Mouse (Mus musculus): ENCODE data around the gene Hbs1l.

Hbs1l gene

DNA sequence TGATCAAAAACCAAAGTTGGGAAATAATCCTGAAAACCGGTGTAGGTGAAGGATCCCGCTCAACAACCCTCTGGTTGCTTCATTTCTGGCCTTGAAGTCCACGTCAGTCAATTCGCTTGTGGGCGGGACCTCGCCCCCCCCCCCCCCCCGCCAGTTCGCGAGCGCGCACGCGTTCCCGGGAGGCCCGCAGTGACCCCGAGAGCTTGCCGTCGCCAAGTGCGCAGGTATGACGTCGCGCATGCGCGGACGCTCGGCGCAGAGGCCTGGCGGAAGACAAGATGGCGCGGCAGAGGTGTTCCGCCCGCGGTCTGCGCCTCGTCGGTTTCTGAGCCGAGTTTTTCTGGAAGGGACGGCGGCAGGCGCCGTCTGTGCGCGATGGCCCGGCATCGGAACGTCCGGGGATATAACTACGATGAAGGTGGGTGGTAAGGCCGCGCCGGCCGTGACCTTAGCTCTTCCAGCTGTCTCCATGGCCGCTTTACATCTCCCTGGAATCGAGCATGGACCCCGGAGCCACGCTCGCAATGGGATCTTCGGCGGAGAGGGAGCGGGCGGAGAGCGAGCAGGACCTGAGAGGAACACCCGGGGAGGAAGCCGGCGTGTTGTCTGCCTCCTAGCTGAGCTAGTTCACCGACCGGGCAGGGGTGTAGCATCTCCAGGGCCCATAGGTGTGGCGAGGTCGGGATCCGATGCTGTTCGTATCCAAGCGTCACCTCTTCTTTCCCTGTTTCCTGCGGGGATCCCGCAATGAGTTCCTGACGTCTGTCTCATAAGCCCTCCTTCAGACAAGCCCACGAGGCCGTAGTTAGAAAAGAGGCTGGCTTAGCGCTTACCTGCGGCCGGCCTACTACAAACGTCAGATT, at the start of gene Hbs1l:
Hbs1l (plus strand) TSS at position 221 of the 863 bp plus-strand sequence.
- DNase-seq, result peak; percentile 96

DNA sequence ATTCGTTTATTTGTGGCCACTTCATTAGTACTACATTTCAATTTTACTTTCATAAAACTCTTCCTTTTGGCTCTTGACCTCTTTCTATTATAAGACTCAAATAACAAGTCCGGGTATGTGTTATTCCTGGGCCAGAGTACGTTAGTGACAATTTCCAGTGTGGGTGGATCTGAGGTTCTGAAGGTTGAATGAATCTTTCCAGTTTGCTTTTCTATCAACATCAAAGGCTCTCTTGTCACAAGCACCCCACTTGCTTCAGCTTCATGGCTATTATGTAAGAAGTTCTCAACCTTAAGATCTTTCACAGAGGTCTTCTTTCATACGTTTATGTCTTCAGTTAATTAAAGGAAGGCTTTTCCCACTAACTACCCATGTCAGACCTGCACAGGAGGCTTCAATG, 47.2 kb upstream of the Hbs1l start:
- no peak for DNase-seq

DNA sequence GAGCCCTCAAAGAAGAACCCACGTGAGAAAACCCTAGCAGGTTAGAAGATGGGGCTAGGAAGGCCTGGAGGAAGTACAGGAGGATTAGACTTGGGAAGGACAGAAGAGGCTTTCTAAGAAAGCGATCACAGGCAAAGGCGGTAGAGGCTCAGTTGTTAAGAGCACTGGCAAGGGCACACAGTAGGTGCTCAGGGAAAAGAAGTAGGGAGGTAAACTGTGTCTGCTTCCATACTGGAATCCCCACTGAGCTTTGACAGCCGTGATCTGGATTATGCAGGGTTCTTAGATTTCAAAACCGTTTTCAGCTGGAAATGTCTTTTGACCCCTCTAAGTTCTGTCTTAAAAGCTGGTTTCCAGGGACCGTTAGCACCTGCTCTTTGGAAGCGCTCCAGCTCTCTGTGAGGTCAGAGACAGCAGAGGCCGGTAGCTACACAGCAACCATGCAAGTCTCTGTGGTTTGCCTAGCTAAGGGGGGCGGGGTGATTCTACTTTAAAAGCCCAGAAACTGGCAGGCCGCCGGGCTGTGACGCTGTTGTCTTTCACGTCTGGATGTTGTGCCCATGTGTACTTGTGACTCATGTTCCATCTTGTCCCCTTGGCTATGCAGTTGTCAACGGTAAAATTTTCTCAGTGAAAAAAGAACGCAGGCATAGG, 43.8 kb upstream of the Hbs1l start:
- DNase-seq, result peak; percentile 26

DNA sequence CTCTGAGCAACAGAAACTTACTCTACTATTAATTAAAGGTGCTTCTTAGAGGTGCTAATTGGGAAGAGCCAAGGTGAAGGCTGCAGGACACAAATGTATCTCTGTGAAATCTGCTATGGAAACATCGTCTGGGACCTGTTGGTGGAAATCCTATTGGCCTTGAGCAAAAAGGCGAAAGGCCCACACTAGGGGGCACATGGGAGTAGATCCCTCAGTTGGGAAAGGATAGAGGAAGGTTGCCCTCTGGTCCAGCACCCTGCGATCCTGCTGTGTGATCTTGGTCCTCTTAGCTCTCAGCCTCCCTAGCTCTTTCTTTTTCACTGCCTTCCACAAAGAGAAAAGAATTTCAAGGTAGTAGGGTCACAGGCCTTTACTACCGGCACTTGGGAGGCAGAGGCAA, 43.0 kb upstream of the Hbs1l start:
- no peak for DNase-seq

DNA sequence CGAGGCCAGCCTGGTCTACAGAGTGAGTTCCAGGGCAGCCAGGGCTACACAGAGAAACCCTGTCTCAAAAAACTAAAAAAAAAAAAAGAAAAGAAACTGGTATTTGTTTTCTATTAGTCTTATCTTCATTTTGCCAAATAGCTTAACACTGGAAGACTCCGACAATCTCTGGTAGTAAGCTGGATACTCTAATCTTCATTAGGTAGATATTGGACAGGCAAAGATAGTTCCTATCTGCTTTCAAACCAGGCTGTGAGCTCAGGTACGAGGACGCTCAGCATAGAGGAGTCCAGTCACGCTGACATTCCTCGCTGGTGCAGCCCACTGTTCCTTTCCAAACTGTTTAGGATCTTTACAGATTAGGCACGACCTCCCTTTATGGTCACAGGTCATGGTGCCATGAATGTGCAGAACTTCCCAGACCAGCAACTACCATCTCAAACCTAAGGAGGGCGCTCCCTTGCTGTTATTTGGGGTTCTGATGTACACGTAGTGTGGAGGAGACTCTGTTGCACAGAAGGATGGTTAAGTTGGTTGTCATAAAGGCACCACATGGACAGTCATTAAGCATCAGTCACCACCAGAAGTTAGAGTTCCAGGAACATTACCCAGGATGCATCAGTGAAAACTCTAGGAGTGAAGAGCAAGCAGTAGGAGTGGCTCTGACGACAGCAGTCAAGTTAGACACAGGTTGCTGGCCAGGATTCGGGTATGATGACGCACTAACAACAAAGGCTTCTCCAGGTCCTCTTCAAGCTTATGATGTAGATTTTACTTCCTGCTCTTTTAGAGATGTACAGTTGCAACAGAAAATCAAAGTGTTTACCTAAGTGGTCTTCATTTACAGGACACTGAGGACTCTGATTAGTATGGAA, 41.3 kb upstream of the Hbs1l start:
- DNase-seq, result no peak

DNA sequence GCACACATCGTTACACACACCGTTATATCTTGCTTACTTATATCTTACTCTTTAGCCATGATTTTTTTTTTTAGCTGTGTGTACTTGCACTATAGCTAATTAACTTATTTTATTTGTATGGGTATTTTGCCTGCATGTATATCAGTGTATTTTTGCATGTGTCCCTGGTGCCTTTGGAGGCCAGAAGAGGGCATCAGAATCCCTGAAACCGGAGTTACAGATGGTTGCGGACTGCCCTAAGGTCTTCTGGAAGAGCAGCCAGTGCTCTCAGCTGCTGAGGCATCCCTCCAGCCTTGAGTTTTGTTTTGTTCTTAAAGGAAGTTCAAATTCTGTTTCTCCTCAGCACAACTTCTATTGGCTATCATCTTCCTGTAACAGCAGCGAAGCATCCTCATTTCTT, 38.5 kb upstream of the Hbs1l start:
- no peak for DNase-seq

DNA sequence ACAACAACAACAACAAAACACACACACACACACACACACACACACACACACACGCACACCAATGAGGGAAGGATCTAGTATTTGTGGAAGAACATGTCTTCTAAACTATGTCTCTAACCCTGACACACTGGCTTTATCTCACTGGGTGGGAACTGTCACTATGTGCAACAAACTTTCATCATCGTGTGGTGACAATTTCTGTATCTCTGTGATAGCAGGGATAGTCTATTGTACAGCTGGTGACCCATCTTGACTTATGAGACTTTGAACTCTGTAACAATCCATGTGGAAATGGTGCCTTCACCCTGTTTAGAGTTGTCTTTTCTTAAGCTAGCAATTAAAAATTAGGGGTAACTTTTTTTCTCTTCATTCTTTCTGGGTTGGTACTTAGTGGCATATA, 36.1 kb upstream of the Hbs1l start:
- no peak for DNase-seq

DNA sequence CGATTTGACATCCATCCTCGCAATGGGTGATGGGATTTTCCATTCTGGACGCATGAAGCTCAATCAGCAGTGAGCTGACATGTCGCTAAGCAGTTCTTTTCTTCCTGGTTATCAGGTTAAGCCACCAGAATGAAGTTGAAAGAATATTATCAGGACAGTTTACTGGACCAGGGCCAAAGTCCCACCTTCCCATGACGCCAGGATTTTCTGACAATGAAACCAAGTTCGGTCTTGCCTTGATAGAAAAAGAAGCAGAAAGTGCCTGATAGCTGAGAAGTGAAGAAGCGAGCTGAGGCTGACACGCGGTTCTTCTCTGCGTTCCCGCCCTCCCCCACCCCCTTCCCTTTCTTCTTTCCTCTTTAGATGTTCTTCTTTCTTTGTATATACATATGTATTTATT, 30.6 kb upstream of the Hbs1l start:
- no peak for DNase-seq

DNA sequence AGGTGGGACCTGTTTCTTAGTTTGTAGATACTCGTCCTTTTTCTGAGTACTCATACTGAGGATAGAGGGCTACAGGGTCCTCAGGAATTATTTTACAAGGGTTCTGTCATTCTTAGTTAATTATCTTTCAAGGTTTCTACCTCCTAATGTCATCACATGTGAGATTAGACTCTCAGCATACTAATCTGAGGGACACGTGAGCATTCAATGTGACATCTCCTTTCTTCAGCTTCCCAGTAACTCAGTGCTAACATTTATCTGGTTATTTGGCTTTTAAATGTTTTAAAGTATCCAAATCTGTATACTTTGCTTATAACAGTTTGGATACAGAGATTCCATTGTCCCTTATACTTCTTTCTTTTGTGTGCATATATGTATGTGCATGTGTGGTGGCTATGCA, 28.3 kb upstream of the Hbs1l start:
- no peak for DNase-seq

DNA sequence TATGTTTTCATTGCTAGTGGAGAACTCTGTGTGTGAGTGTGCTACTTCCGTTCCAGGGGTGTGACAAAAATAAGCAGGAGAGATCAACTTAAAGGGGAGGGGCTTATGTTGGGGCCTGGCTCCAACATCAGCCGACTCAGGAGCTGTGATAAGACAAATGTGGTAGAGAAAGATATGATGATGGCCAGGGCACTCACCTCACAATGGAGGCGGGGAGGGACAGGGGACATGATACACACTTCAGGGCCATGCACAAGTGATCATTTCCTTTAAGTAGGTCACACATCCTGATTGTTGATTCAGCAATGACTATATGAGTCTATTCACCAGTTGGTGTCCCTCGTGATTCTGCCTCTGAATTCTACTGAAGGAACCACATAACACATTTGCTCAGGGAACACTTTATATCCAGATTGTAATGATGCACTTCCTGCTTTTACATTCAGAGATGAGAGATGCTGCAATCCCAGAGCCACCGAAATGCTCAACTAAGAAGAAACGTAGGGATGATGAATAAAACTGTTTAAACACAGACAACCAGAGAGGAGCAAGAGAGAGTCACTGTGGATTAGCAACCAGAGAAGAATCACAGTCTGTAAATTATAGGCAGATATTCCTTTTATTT, 26.9 kb upstream of the Hbs1l start:
- no peak for DNase-seq

DNA sequence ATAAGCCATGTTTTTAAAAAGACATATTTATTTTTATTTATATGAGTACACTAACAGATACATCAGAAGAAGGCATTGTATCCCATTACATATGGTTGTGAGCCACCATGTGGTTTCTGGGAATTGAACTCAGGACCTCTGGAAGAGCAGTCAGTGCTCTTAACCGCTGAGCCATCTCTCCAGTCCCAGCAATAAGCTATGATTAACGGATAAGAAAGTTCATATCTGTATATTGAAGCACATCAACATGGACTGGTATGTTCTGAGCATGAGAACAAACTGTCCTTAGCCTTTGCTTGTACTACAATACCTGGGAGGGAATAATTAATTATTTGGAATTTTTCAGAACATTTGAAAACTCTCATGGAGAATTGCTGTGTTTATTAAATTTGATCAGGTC, 25.9 kb upstream of the Hbs1l start:
- no peak for DNase-seq

DNA sequence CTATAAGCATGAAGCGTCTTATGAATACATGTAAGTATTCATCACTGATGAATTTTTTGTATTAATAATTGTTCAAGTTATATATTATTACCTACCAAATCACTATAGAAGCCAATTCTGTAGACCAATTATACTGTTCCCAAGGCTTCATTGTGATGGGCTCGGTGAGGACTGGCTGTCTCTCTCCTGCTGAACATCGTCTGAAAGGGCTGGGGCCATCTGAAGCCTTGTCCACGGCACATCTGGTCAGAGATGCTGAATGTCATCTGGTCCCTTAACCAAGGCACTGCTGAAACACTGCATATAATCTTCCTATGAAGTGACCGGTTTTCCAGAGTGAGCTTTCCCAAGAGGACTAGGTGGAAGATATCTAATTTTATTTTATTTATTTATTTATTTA, 24.9 kb upstream of the Hbs1l start:
- DNase-seq, result no peak

DNA sequence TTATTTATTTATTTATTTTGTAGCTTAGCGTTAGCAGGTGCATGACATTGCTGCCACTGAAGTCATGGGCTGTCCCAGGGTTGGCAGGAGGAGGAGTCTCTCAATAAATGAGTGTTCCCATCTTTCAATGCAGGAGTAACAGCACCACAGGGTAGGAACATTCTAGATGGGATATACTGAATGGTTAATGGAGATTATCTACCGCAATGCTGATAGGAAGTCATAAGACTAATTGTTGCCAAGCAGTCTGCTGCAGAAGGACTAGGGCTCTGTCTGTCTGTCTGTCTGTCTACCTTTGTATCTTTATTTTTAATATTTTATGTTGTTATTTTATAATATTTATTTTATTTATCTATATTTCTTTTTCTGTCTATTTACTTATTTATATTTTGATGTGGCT, 24.5 kb upstream of the Hbs1l start:
- no peak for DNase-seq

DNA sequence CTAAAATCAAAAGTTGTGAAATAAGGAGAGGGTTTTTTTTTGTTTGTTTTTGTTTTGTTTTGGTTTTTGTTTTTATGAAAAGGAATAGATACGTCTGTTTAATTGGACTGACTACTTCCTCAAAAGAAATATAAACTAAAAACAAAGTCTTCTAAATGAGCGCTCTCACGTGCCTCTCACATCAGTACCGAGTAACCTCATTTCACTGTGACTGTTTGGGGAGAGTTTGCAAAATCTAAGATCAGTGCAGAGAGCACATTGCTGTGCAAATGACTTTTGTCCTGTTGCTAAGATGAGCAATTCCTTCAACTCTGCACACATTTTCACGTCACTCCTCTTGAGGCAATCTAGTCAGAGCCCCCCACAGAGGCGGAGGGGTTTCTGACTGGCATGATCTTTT, 24.0 kb upstream of the Hbs1l start:
- DNase-seq, result no peak

DNA sequence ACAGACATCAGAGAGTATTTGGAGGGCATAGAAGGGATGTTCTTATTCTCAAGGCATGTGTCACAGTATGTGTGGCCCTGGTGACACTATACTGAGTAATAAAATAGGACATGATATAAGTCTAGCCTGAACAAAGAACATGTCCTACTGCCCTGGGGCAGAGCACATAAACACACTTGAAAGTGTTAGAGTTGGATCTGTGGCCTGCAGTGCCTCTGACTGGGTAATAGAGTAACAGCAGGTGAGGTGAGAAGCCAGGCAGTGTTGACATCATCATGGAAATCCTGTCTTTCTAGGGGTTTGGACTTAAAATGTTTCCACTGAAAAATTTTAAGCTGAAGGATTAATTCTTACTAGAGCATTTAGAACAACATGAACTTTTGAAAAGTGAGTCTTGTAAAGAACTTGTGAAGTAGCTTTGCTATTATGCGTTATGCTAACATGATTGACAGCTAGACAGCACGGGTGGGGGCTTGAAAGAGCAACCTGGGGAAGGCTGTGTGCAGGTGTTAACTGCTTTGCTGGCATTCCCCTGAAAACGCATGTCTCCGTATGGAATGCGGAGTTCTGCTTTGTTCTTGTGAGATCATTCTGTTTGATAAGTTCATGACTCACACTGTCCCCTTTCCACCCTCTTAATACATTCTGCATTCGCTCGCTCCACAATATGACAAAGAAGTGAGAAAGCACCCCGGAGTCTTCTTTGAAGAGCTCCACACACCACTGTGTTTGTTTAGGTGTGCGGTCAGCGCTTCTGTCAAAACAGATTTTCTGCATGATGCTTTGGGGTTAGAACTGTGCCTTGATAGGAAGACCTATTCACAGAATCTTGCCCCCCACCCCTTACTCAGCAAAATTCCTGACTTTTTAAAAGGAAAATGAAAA, 8.3 kb upstream of the Hbs1l start:
- no peak for DNase-seq

DNA sequence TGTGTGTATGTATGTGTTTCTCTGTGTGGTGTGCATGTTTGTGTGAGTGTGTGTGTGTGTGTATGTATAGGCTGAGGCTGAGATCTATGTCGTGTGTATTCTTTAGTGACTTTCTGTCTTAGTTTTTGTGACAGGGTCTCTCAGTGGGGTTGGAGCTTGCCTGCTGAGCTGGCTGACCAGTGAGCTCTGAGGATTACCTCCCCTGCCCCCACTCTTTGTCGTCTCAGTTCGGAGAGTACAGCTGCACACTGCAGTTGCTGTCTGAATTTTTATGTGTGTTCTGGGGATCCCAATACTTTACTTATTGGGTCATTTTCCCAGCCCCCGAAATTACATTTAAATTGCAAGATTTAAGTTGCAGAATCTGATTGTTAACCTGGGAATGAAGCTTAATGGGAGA, 4.6 kb upstream of the Hbs1l start:
- no peak for DNase-seq

DNA sequence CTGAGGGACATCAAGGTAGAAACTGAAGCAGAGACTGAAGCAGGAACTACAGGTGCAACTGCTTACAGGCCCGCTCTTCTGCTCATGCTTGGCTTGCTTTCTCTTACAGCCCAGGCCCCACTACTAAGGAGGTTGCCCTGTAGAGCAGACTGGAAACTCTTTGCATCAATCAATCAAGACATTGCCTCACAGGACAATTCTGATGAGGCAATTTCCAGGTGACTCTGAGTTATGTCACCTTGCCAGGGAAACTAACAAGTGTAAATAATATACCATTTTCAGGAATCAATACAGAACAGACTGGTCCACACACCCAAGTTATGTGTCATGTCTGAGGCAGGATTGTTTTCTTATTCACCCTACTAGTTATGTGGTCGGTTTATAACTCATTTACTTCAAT, 1.6 kb upstream of the Hbs1l start:
- no peak for DNase-seq

DNA sequence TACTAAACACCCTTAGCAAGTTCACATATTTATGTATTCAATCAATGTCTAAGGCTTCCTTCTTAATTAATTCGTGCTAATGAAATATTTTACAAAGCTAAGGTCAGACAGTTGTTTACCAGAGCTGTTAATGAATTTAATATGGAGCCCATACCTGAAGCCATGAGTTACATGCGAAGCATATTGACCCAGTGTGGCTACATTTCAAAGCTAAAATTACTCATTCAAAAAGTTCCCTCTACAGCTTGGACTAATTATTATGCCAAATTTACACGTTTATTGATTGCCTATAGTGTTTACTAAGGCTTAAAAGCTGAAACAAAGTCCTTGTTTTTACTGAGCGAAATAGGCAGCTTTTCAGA, 401 bp upstream of the Hbs1l start:
- DNase-seq, result no peak

DNA sequence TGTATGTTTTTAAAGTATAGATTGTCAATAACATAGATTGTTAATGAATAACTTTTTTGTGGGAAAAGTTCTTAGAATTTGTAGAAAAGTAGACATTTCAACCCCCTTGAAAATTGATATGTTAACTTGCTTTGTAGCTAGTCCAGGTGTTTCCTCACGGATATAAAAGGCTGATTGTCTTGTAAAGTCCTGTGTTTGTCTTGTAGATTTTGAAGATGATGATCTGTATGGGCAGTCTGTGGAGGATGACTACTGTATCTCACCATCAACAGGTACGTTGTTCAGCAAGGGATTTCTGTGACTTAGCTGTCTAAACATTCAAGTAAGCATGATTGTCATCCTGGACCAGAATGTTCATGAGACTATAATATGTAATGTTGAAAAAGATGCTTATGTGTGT, 3.2 kb downstream of the Hbs1l start:
- no peak for DNase-seq

DNA sequence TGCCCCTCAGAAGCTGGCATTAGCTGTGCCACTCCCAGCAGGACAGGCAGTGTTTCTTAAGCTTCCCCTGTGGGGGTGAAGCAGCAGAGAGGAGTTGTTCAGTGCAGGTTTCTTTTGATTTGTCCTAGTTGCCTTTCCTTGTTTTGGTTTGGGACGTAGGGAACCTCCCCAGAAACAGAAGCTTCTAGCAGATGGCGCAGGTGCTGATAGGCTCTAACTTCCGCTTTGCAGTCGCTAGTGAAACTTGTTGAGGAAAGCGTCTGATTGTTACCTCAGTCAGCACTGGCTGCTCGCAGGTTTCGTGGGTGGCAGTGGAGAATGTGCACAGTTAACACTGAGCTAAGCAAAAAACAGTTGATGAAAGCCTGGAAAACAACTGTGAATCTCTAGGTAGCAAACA, 6.0 kb downstream of the Hbs1l start:
- no peak for DNase-seq

DNA sequence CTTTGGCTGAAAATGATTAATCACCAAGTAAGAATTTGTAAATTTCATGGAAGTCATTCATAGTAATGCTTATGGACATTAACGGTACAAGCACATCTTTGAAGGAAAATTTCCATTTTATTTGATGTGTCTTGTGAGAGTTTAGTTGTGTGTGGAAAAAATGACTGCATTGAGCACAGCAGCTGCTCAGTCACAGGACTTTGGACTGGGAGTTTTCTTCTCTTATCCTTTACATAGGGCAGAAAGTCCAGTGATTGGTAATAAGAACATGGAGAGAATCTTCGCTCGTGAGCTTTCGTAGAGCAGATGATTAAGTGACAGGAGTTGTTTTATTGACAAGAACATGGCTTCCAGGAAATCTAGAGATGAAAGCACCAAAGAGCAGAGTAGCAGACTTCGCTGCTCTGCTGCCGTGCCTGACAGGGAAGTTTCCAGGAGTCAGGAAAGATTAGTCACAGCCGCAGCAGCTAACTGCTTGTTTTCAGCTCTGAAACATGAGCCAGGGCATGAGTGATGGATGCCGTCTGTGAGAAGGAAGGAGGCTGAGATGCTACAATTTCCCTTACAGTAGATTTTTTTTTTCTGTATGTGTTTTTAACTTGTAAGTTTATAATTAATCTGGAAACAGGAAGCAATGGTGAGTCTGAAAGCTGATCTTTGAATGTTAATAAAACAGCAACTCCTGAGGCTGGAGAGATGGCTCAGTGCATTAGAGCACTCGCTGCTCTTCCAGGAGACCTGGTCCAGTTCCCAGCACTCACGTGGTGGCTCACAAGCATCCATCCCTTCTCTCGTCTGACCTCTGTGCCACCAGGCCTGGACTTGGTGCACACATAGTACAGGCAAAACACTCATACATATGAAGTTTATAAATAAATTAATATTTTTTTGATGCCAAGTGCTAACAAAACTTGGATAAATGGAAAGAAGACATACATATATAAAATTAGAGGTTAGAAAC, 9.2 kb downstream of the Hbs1l start:
- peak; percentile 32 for DNase-seq
